Mouse (Mus musculus): Measurements from ENCODE around the gene Tradd.

The Tradd gene

DNA sequence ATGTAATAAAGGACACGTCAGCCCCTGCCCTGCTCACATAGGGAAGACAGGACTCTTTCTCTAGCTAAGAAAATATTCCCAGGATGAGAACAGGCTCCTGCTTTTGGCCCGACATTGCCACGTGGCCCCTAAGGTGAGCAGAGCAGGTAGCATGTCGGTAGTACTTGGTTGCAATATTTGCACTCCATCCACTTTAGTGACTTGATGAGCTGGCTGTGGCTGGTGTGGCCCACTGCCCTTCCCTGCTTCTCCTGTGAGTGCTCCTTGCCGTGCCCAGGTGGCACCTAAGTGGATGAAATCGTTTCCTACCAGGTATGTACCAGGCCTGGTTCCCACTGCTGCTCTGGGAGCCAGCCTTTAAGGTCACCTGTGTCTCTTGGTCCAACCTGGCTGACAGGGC lies 12.5 kb downstream of the Tradd start:
- no peak for DNase-seq (ENCODE audit: low read depth, low spot score)

DNA sequence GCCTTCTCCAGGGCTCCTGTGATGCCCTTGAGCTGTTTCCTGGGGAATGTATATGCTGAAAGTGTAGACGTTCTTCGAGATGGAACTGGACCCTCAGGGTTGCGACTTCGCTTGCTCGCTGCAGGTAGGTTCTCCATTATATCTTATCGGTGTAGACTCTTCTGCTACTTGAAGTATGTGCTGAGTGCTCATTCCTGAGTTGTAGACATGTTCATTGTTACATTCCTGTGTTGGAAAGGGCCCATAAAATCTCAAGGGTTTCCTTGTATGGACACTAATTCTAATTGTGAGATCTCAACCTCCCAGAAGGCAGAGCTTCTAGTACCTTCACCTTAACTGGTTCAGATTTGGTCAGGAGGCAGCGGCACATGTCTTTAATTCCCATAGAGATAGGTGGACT lies 23.4 kb downstream of the Tradd start:
- no peak for DNase-seq (ENCODE audit: low read depth, low spot score)

DNA sequence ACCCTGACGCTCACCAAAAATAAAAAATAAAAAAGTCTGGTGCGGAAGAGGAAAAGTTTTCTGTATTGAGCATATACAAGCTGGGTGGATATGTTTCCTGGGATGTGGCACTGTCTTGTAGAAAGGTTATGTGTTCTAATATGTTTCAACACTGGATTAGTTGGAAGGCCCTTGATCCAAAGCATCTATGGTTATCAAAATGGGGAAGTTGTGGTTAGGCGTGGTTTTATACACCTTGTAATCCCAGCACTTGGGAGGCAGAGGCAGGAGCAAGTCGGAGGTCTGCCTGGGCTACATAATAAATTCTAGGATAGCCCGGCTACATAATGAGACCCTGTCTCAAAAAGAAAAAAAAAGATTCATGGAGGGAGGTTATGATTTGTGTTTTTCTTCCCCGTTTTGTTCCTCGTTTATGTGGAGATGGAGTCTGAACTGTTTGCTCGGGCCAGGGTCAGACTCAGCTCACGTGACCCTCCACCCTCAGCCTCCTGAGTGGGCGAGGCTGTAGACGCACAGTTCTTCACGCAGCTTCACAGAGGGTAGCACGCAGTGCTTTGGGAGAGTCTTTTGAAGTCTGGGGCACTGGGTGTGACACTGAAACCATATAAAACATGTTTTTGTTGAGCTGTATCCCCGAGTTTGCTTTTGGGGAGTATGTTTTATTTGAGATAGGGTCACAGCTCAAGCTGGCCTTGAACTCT lies 26.8 kb downstream of the Tradd start:
- peak; percentile 67 for DNase-seq (ENCODE audit: low read depth, low spot score)

DNA sequence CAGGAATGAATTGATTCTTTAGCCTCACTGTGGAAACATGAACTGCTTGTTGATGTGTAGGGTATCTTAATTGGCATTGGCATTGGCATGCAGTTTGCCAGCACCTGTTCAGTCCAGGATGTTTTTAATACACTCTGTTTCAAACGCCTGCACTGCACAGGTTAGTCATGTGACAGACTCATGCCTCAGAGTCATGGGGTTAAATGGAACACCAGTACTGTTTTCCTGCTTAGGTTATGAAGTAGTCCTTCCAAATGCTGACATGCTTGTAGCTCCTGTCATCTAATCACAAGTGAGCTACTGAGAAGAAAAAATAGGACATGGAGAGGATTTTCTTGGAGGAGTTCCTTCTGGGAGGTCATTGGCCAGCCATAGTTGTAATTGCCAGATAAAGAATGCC lies 29.2 kb downstream of the Tradd start:
- no peak for DNase-seq (ENCODE audit: low read depth, low spot score)

DNA sequence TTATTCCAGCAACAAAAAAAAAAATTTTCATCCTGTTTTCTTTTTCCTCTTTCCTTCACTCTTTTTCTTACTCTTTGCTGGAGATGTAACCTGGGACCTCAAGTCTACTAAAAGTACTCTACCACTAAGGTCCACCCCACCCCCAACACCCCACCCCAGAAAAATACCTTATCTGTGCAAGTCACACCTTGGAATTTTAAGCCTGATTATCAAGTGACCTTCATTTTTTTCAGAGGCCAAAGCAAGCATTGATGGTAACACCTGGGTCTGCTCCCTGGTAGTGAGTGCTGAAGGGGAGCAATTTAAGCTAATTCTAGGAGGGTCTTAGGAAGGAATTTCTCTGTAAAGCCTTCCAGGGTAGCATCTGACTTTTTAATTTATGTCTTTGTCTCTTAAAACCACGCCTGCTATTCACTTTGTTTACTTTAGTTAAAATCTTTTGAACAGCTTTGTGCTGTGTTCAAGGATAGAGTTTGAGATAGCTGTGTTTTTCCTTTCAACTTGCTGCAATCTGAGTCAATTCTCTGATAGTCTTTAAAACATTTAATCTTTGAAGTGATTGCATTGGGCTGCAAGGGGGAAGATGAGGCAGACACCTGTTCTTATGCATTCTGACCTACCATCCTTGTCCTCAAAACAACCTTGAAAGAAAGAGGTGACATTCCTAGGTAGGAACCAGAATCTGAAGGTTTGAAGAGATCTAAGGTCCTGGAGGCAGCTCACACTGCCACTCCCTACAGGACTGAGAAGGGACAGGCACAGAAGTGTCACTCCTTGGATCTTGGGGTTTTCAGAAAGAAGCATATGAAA lies 31.1 kb downstream of the Tradd start:
- DNase-seq (ENCODE audit: low read depth, low spot score), result peak; percentile 85

DNA sequence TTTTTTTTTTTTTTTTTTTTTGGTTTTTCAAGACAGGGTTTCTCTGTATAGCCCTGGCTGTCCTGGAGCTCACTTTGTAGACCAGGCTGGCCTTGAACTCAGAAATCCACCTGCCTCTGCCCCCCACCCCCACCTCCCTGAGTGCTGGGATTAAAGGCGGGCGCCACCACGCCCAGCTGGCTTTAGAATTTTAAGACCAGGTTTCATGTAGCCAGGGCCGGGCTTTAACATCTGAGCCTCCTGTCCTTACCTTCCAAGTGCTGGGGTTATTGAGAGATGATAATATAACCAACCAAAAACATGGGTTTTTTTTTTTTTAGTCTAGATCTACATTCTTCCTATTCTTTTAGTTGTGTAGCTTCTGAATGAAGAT lies 32.1 kb downstream of the Tradd start:
- DNase-seq (ENCODE audit: low read depth, low spot score), result peak; percentile 54

DNA sequence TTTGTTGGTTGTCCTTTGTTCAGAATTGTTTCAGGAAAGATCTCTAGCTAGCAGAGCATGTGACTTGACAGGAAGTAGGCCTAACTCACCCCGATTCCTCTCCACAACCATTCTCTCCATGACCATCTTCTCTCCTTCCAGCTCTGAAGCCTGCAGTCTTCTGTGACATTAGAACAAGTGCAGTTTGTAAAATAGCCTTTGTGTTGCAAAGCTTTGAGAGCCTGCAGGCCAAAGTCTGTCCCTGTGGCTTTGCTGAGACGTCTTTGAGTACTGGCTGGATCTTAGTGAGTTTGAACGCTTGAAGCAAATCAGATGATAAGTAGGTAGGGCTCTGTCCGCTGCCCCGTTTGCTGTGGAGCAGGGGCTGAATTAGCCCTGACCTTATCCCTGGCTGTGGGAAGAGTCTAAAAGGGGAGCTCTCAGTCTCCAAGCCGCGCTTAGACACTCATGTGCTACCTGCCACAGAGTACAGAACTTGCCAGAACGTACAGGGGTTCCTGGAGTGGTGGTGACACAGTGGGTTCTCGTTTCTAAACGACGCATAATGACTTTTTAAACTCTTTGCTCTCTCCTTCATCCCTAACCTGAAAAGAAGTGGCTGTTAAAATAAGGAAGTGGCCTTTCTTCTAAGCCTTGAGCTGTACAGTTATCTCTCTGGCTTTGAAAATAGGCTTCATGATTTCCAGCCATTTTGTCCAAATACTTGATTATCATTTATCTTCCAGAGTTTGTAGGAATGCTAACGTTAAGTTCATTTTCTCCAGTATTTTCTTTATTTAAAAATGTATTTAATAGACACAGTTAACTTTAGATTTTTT lies 32.7 kb downstream of the Tradd start:
- DNase-seq (ENCODE audit: low read depth, low spot score), result peak; percentile 56

DNA sequence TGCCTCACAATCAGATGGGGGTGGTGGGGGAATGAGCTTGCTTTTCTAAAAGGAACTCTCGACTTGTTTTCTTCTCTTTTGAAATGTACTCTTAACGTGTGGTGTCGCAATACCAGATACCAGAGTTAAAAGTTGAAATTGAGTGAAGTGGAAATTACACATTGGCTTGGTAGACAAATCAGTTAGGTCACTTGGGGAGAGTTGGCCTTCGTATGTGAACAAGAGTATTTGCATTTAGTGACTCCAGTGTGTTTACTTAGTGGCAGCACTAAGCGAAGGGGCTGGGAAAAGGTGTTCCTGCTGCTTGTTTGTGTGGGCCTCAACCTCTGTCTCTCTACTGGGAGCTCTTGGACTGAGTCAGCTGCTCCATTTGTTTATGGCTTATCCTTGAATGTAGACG lies 38.5 kb downstream of the Tradd start:
- no peak for DNase-seq (ENCODE audit: low read depth, low spot score)

DNA sequence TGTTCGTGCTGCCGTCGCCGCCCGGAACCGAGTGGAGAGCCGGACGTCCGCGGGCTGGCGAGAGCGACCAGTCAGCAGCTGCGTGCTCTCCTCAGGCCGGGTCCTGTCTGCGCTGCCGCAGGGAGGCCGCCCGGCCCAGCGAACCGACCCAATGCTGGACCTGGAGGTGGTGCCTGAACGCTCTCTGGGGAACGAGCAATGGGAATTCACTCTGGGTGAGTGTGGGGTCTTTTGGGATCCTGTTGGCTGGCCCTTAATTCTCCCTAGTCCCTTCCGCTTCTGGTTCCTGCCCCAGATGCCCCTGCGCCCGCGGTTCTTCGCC lies 39.2 kb downstream of the Tradd start:
- no peak for DNase-seq (ENCODE audit: low read depth, low spot score)

DNA sequence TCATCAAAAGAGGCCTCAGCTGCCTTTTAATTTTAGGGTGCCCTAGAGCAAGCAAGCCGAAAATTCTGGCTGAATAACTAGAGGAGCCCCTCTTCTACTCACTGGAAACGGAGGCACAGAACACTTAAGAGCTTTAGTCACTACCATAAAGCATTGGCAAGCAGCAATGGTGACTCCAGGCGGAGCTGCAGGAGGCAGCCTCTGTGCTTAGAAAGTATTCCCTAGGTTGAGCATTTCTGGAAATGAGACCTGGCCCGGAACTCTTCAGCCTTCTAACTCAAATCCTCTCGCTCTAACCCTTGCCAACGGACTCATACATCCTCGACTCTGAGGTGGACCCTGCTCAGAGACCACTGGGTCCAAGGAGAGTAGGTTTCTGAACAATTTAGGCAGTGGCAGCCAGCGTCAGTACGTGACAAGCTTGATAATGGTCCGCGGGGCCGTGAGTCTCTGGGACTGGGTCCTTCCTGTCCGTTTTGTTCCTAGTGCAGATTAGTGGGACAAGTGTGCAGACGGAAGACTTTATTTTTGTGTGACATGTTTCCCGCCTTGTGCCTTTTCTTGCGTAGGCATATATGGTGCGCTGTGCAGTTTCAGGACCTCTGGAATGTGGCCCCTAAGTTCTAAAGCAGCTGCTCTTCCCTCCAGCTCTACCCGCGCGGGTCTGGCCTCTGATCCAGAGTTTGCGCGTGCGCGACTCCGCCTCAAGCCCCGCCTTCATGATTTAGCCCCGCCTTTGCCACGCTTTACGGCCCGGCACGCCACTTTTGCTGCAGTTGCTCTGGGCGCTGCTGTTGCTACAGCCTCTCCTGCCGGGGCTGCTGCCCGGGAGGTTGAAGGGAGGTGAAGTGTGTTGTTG lies 39.8 kb downstream of the Tradd start, which contains the start of gene D230025D16Rik:
D230025D16Rik (plus strand) TSS at position 733 of the 859 bp plus-strand sequence.
- peak; percentile 98 for DNase-seq (ENCODE audit: low read depth, low spot score)

DNA sequence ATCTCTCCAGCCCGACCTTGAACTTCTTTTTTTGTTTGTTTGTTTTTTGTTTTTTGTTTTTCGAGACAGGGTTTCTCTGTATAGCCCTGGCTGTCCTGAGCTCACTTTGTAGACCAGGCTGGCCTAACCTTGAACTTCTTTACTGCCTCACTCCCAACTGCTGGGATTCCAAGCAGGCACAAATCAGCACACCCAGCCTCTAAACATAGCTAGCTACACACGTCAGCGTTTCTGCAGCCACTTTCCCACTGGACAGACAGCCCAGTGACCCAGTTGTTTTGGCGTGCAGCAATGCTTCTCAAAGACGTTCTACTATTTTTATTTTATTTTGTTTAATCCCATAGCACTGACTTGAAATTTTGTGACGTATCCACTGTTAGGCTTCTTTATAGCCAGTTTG lies 40.6 kb downstream of the Tradd start:
- DNase-seq (ENCODE audit: low read depth, low spot score), result no peak

DNA sequence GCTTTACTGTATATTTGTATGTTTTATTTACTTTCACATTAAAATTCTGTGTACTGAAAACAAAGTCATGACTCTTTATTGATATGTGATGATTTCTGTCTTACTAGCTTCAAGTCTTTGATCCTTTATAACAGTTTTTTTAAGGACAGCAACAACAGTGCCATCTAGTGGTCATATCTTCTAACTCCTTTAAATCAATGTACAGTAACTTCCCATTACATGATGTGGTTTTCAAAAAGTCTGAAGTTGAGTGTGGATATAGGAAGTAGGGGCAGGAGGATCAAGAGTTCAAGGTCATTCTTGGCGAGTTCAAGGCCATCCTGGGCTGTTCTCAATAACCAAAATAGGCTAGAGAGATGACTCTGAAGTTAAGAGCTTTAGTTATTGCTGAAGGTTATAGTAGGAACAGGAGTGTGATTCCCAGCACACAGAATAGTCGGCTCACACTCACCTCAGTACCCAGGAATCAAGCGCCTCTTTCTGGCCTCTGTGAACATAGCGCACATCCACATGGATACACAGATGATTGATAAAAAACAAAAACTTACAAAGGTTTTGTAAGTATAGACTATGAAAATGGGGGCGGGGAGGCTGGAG lies 46.4 kb downstream of the Tradd start:
- DNase-seq (ENCODE audit: low read depth, low spot score), result peak; percentile 75

DNA sequence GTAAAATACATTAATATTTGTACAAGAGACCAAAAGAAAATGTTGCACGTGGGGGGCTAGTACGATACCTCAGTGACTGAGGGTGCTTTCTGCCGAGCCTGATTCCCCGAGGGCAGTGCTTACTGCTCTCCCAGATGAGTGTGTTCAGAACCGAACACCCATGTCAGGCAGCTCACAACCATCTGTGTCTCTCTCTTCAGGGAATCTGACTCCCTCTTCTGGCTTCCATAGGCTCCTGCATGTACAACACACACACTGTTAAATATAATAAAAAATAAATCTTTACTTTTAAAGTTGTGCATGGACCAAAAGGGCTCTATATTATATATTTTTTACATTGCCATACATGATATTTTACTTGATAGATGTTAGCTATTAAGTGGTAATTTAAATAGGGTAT lies 50.3 kb downstream of the Tradd start:
- peak; percentile 32 for DNase-seq (ENCODE audit: low read depth, low spot score)

DNA sequence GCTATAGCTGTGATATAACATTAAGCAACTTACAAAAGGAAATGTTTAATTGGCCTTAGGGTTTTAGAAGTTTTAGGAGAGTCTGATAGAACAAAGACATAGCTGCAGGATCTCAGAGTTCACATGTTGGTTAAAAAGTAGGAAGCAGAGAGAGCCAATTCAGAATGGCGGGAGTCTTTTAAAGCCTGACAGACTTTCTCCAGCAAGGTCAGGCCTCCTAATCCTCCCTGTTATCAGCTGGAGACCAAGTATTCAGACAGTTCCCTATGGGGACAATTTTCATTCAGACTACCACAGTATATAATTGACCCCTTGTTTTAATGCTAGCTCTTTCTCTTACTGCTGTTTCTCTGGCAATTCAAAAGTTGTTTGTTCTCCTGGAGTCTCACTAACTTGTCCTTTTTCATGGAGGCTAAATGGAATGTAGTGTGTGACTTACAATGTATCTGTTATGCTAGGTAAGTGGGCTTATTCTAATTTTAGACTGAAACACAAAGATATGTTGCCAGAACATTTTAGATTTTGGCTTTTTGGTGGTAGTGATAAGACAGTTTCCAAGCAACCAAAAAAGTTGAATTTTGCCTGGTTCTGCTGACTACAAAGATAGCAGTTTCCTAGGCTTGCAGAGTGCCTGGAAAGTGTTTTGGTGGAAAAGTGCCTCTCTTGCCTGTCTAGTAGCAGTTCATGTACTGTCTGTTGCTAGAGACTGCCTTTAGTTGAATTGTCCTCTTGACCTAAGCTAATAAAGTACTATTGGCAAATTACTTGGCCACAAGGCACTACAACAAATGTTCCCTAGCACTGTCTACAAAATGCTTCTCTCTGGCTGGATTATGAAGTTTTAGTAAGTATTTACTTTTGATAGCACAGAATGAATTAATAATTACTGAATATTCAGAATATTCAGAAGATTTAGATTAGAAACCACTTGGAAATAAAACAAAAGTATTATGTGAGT lies 55.0 kb downstream of the Tradd start:
- no peak for DNase-seq (ENCODE audit: low read depth, low spot score)
